Mouse (Mus musculus): Measurements from ENCODE around the gene Heatr5a. TPM values are rescaled to one million over a fixed set of nuclear protein-coding genes. Genes with fewer than 3 reads are reported as not detected.

The Heatr5a gene
- polyA plus RNA-seq, 1 experiment: 8.2 TPM

- Histone ChIP-seq H3K4me1 (ENCODE audit: control insufficient read depth, insufficient read depth, low read length) (no peaks in the 10 kb centered on the region), H3K4me3 (ENCODE audit: insufficient read depth, low read length) (no peak overlapping the region), H3K27ac (ENCODE audit: insufficient read depth, low read length) (no peak overlapping the region)
- TF ChIP-seq CTCF (IDR thresholded peaks at IDR 0.05; ENCODE audit: extremely low read depth, insufficient read depth, low read length): no peak
- TF ChIP-seq POLR2A (IDR thresholded peaks at IDR 0.05; ENCODE audit: extremely low read depth, insufficient read depth, low read length): no peak
Measured at GRCm38 (mm10) chr12:51896901-51897300, 74.2 kb downstream of the Heatr5a start.

GRCm38 (mm10) chr12:51888609-51889008, 82.5 kb downstream of the Heatr5a start:
- no peak overlapping the region for H3K4me3 ChIP-seq (ENCODE audit: insufficient read depth, low read length)
- TF ChIP-seq POLR2A (IDR thresholded peaks at IDR 0.05; ENCODE audit: extremely low read depth, insufficient read depth, low read length) (no peak), CTCF (IDR thresholded peaks at IDR 0.05; ENCODE audit: extremely low read depth, insufficient read depth, low read length) (no peak)
- no peak overlapping the region for H3K27ac ChIP-seq (ENCODE audit: insufficient read depth, low read length)
- H3K4me1 ChIP-seq (ENCODE audit: control insufficient read depth, insufficient read depth, low read length): no peaks in the 10 kb centered on the region

DNA sequence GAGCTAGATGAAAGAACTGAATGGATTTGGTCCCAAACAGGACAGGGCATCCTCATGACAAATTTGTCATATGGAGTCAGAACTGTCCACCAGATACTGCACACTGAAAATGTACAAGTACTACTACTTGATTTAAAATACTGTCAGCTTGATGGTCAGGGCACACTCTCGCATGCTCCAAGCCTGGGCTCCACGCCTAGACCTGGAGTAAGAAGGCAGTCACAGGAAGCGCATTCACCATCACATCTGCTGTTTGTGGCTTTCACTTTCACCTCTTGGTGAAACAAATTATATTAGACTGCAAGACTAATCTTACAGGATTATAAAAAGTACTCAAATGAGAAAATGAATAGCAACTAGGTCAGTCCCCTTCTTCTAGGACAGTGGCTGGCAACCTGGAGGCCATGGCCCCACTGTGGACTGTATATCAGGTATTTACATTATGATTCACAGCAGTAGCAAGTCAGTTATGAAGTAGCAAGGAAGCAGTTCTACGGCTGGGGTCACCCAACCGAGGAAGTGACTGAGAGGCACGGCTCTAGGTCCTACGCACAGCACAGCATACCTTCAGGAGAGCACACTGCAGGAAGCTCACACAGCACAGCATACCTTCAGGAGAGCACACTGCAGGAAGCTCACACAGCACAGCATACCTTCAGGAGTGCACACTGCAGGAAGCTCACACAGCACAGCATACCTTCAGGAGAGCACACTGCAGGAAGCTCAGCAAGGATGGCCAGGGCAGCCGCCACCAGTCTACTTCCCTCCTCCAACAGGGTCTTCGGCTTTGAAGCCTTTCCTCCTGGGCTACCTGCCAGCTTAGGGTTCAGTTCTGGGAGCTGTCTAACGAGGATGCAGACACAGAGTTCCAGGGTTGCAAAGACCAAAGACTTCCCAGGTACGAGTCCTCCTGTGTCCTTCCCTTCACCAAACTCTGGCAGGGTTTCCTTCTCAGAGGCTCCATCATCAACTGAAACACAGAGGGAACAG, 83.5 kb downstream of the Heatr5a start:
- no peak for TF ChIP-seq CTCF (IDR thresholded peaks at IDR 0.05; ENCODE audit: extremely low read depth, insufficient read depth, low read length)
- TF ChIP-seq POLR2A (IDR thresholded peaks at IDR 0.05; ENCODE audit: extremely low read depth, insufficient read depth, low read length): no peak
- no peak overlapping the region for H3K27ac ChIP-seq (ENCODE audit: insufficient read depth, low read length)
- H3K4me3 ChIP-seq (ENCODE audit: insufficient read depth, low read length): no peak overlapping the region
- H3K4me1 ChIP-seq (ENCODE audit: control insufficient read depth, insufficient read depth, low read length): no peaks in the 10 kb centered on the region

DNA sequence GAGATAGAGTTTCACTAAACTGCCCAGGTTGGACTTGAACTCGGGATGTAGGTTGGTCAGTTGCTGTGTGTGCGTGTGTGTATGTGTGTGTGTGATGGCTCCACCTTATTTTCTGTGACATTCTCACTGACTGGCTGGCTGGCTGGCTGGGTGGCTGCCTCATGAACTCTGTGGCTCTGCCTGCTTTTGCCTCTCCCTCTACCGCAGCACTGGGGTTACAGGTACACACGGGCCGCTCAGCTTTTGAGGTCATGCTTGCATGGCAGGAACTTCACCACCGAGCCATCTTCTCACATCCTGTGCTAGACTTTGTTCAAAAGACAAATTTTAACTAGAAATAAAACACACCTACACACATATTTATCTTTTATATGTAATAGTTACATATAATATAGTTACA, 84.8 kb downstream of the Heatr5a start:
- H3K27ac ChIP-seq (ENCODE audit: insufficient read depth, low read length): no peak overlapping the region
- no peak overlapping the region for H3K4me3 ChIP-seq (ENCODE audit: insufficient read depth, low read length)
- TF ChIP-seq POLR2A (IDR thresholded peaks at IDR 0.05; ENCODE audit: extremely low read depth, insufficient read depth, low read length) (no peak), CTCF (IDR thresholded peaks at IDR 0.05; ENCODE audit: extremely low read depth, insufficient read depth, low read length) (no peak)
- no peaks in the 10 kb centered on the region for H3K4me1 ChIP-seq (ENCODE audit: control insufficient read depth, insufficient read depth, low read length)

DNA sequence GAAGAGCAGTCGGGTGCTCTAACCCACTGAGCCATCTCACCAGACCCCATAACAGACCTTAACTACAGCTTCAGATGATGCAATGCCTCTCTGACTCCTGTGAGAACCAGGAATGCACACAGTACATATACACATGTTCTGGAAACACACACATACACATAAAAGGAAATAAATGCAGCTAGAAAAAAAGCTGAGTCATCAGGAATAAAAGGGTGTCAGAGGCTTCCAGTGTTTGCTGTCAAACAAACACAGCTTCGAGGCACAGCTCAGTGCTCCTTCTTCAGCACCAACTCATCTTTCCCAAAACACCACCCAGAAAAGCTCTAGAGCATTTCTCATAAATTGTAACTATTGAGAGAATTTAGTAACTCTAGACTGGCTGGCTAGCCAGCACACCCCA, 86.3 kb downstream of the Heatr5a start:
- H3K27ac ChIP-seq (ENCODE audit: insufficient read depth, low read length): no peak overlapping the region
- no peak for TF ChIP-seq POLR2A (IDR thresholded peaks at IDR 0.05; ENCODE audit: extremely low read depth, insufficient read depth, low read length)
- no peak for TF ChIP-seq CTCF (IDR thresholded peaks at IDR 0.05; ENCODE audit: extremely low read depth, insufficient read depth, low read length)
- no peak overlapping the region for H3K4me3 ChIP-seq (ENCODE audit: insufficient read depth, low read length)
- no peaks in the 10 kb centered on the region for H3K4me1 ChIP-seq (ENCODE audit: control insufficient read depth, insufficient read depth, low read length)

- no peaks in the 10 kb centered on the region for H3K4me1 ChIP-seq (ENCODE audit: control insufficient read depth, insufficient read depth, low read length)
- TF ChIP-seq CTCF (IDR thresholded peaks at IDR 0.05; ENCODE audit: extremely low read depth, insufficient read depth, low read length): no peak
- TF ChIP-seq POLR2A (IDR thresholded peaks at IDR 0.05; ENCODE audit: extremely low read depth, insufficient read depth, low read length): no peak
- H3K27ac ChIP-seq (ENCODE audit: insufficient read depth, low read length): no peak overlapping the region
- H3K4me3 ChIP-seq (ENCODE audit: insufficient read depth, low read length): no peak overlapping the region
Measured at GRCm38 (mm10) chr12:51883297-51883805, 87.8 kb downstream of the Heatr5a start.

DNA sequence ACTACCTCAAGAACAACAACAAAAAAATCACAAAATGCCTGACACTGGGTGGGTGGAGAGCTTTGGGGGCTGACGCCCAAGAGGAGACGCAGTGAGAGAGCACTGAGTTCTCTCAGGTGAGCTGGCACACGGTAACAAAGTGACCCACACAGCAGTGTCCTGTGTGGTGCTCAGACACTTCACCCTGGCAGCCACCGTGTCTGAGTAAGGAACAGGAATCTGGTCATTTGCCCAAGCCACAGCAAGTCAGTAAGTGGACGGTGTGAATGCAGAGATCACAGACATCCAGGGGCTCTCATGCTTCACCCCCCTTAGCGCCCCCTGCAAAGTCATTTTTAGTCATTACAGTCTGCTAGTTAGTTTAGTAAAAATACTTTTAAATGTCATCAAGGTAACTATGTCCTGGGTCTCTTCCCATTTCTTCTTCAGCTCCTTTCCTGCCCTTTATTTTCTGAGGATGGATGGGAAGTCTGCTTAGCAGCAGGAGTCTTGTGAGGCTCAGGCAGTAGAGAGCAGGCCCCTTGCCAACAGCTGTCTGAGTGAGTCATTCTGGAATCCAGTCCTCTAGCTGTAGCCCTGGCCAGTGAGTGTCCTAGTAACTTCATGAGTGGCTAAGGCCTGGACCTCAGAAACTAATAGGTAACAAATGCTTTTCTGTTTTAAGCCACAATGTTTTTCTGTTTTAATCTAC, 88.4 kb downstream of the Heatr5a start:
- Histone ChIP-seq H3K27ac (ENCODE audit: insufficient read depth, low read length) (no peak overlapping the region), H3K4me1 (ENCODE audit: control insufficient read depth, insufficient read depth, low read length) (no peaks in the 10 kb centered on the region), H3K4me3 (ENCODE audit: insufficient read depth, low read length) (no peak overlapping the region)
- TF ChIP-seq CTCF (IDR thresholded peaks at IDR 0.05; ENCODE audit: extremely low read depth, insufficient read depth, low read length): no peak
- no peak for TF ChIP-seq POLR2A (IDR thresholded peaks at IDR 0.05; ENCODE audit: extremely low read depth, insufficient read depth, low read length)

- TF ChIP-seq POLR2A (IDR thresholded peaks at IDR 0.05; ENCODE audit: extremely low read depth, insufficient read depth, low read length): no peak
- no peak for TF ChIP-seq CTCF (IDR thresholded peaks at IDR 0.05; ENCODE audit: extremely low read depth, insufficient read depth, low read length)
- H3K4me1 ChIP-seq (ENCODE audit: control insufficient read depth, insufficient read depth, low read length): no peaks in the 10 kb centered on the region
- H3K4me3 ChIP-seq (ENCODE audit: insufficient read depth, low read length): no peak overlapping the region
- H3K27ac ChIP-seq (ENCODE audit: insufficient read depth, low read length): no peak overlapping the region
Measured at GRCm38 (mm10) chr12:51881775-51882174, 89.3 kb downstream of the Heatr5a start.

DNA sequence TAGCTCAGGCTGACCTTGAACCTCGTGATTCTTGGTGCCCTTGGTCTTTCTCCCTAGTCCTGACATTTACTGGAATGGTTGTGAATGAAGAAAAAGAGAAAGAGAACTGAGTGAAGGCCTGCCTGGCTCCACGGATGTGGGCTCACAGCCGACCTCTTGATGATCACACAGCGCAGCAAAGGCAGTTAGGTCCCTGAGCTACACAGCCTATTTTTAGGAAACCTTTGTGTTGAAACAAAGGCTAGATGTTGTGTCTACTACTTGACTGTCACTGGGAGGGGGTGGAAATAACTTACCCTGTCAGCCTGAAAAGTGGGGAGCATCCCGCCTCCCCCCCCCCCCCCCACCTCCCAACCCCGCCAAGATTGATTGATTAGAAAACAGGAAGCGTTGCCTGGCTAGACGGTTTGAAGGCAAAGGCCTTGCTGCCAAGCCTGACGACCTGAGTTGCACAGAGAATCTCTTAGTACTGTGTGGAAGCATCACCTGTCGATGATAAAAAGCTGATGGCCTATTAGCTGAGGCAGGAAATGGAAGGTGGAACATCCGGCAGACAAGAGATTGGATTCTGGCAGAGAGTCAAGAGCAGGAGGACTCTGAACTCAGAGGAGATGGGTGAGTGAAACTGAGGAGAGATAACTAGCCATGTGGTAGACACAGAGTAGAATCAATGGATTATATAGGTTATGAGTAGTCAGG, 99.5 kb downstream of the Heatr5a start:
- TF ChIP-seq POLR2A (IDR thresholded peaks at IDR 0.05; ENCODE audit: extremely low read depth, insufficient read depth, low read length) (no peak), CTCF (IDR thresholded peaks at IDR 0.05; ENCODE audit: extremely low read depth, insufficient read depth, low read length) (no peak)
- Histone ChIP-seq H3K27ac (ENCODE audit: insufficient read depth, low read length) (no peak overlapping the region), H3K4me1 (ENCODE audit: control insufficient read depth, insufficient read depth, low read length) (no peaks in the 10 kb centered on the region), H3K4me3 (ENCODE audit: insufficient read depth, low read length) (no peak overlapping the region)
